Mouse (Mus musculus): Measurements from ENCODE around the gene Sycp3. TPM values are rescaled to one million over a fixed set of nuclear protein-coding genes. Genes with fewer than 3 reads are reported as not detected.
"Not testable (repeated sequence)": the region's sequence is repeated elsewhere in the genome, so short reads cannot be mapped to it uniquely, and the experiment has no call there.

Gene Sycp3
- total RNA-seq, 2 experiments from 2014 or later, result 0.25 TPM; not detected in 1

DNA sequence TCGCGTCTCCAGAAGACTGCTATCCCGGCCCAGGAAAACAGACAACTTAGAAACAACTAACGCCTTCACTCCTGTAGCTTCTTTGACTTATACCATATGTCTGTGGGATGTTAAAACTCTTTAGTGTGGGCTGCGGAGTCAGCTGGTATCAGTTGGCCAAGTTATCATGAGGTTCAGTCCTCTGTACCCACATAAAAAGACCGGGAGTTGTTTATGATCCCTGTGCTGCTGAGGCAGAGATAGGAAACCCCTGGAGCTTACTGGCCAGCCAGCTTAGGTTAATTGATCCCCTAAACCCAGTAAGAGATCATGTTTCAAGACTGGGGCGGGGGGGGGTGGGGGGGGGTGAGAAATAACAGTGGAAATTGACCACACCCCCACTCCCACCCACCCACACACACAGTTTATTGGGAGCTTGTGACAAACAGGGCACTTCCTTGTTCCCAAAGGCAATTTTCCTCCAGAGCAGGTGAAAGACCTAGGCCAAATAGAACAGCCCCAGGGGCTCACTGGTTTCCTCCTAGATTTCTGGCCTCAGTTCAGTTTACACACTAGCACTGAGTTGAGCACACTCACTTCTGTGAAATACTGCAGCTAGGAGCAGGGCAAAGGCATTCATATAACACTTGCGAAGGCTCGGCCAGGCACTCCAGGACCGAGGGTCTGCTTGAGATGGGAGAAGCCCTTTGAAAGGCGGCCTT, 37.6 kb downstream of the Sycp3 start:
- no peak for DNase-seq
- intact Hi-C loops (cut with DNase I), result no loop called here

GRCm38 (mm10) chr10:88499993-88500392, 40.6 kb downstream of the Sycp3 start:
- DNase-seq, result no peak
- intact Hi-C loops (cut with DNase I), result loop anchor here (5.0 to 10.0 kb wide), 4 partner anchors 123 to 325 kb away; partner anchors contain the start of genes Dram1, Gnptab, Utp20 and Washc3

GRCm38 (mm10) chr10:88501370-88501769, 42.0 kb downstream of the Sycp3 start:
- no peak for DNase-seq
- intact Hi-C loops (cut with DNase I), result loop anchor here (5.0 to 10.0 kb wide), 4 partner anchors 124 to 323 kb away; partner anchors contain the start of genes Dram1, Gnptab, Utp20 and Washc3

DNA sequence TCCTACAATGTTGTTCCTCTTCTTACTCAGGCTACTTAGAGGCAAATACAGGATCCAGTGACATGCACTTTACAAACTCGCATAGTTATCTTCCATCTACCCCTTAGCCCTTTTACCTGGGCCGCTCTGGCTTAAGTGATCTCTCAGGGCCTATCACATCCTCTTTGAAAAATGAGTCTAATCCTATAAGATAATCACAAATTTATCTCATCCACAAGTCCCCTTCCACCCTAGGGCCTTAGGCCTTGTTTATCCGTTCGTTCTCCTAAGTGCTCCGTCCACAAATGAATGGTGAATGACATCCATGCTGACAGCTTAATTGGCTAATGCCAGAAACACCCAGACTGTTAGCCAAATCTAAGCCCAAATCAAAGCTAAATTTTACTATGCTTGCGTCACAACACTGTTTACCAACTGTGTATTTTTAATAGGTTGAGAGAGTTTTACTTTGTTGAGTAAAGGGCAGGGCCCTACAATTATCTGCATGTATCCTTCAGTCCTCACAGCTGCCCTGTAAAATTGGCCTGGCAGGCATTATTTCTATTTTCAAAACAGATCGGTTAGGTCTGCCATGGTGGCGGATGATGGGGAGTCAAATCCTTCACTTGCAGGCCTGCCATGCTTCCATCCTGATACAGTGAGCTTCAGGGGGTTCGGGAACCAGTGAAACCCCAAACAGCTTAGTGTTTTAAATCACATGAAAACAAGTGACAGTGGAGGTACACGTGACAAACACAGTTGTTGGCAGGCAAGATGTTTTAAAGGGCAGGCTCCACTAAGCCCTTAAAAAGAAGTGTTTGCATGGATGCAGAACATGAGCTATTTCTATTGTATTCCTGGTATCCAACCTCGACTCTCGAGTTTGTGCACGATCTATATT, 42.8 kb downstream of the Sycp3 start:
- intact Hi-C loops (cut with DNase I), result loop anchor here (5.0 to 10.0 kb wide), 4 partner anchors 125 to 323 kb away; partner anchors contain the start of genes Dram1, Gnptab, Utp20 and Washc3

GRCm38 (mm10) chr10:88502919-88503318, 43.5 kb downstream of the Sycp3 start:
- intact Hi-C loops (cut with DNase I), result loop anchor here (5.0 to 10.0 kb wide), 4 partner anchors 126 to 322 kb away; partner anchors contain the start of genes Dram1, Gnptab, Utp20 and Washc3
- DNase-seq, result no peak

More for the DNA sequence above, 42.8 kb downstream of the Sycp3 start:
- DNase-seq, result peak in 1 of 2 experiments; percentile 37

- DNase-seq, result peak; percentile 90 to 92
- intact Hi-C loops (cut with DNase I), result loop anchor here (5.0 to 10.0 kb wide), 4 partner anchors 126 to 321 kb away; partner anchors contain the start of genes Dram1, Gnptab, Utp20 and Washc3
These were observed 44.3 kb downstream of the Sycp3 start, which contains the start of gene Chpt1 for GRCm38 (mm10) chr10:88503421-88504314. TSS of gene Chpt1 (minus strand) at chr10:88504073.

DNA sequence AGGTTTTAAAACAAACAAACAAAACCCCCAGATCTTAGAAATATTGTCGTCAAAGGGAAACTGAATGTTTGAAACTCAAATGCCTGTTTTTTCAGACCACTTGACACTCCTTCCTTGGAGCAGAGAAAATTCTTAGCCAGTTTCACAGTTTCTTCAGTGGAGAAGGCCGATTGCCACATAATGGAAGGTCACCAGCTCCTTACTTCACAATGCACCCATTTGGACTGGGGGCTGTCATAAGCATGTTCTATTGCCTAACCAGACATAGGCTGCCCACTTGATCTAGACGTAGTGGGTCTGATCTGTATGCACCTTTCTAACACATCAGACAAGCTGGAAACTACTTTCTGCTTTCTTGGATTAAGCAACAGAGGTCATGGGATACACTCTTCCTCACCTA, 45.1 kb downstream of the Sycp3 start:
- intact Hi-C loops (cut with DNase I), result loop anchor here (5.0 to 10.0 kb wide), 4 partner anchors 127 to 320 kb away; partner anchors contain the start of genes Dram1, Gnptab, Utp20 and Washc3
- DNase-seq, result no peak

- DNase-seq, result no peak
- intact Hi-C loops (cut with DNase I), result loop anchor here (10.0 kb wide), 2 partner anchors 300 to 320 kb away; partner anchors contain the start of genes Utp20 and Washc3
These were observed 45.9 kb downstream of the Sycp3 start for GRCm38 (mm10) chr10:88505256-88505655.

- intact Hi-C loops (cut with DNase I), result loop anchor here (10.0 kb wide), 2 partner anchors 303 to 317 kb away; partner anchors contain the start of genes Utp20 and Washc3
- no peak for DNase-seq
These were observed 48.3 kb downstream of the Sycp3 start for GRCm38 (mm10) chr10:88507691-88508143.

GRCm38 (mm10) chr10:88510503-88511271, 51.3 kb downstream of the Sycp3 start:
- intact Hi-C loops (cut with DNase I), result no loop called here
- peak; percentile 31 to 50 for DNase-seq

- intact Hi-C loops (cut with DNase I), result no loop called here
- DNase-seq, result no peak
These were observed 52.0 kb downstream of the Sycp3 start for GRCm38 (mm10) chr10:88511355-88511754.

GRCm38 (mm10) chr10:88513574-88514135, 54.3 kb downstream of the Sycp3 start:
- DNase-seq, result no peak
- intact Hi-C loops (cut with DNase I), result no loop called here

DNA sequence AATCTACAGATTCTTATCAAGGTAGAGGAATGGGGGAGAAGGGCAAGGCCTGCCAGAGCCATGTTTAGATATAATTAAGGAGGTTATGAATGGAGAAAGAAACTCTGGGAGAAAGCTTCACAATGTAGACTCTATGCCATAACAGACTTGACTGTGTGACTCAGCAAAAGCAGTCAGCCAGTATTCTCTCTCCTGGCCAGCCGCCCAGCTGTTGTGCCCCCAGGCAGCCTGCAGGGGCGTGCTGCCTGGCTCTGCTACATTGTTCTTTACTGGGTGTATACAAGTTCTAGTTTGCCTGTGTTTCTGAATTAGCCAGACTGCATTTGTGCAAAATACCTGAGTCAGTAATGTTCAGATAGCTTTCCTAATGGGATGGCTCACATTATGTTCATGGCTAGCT, 55.1 kb downstream of the Sycp3 start:
- intact Hi-C loops (cut with DNase I), result no loop called here
- DNase-seq, result peak; percentile 56 to 64

- intact Hi-C loops (cut with DNase I); DNase-seq: not testable (repeated sequence)
These were observed 55.7 kb downstream of the Sycp3 start for GRCm38 (mm10) chr10:88515049-88515448.

- intact Hi-C loops (cut with DNase I), result no loop called here
- no peak for DNase-seq
These were observed 63.4 kb downstream of the Sycp3 start for GRCm38 (mm10) chr10:88522795-88523194.

Measured in heart, postnatal 36 days (tissue).